ENCODE assay signal across 16 mouse cellular contexts in genomic region chr2:51938750-51939149, GRCm38 (mm10).
"Had no signal": no experiment of that assay in that cellular context is flagged by ENCODE, and none has a peak within 500 bp of the region (broad histone marks: within the 10 kb centered on the region; RNA-seq: fewer than 3 reads in every experiment).

No protein-coding gene starts in this region.

- H3K9ac ChIP-seq: midbrain, embryonic 12.5 days had no signal

- H3K9me3 ChIP-seq: limb, embryonic 10.5 days; midbrain, embryonic 12.5 days had no signal

- H3K27ac ChIP-seq: layer of hippocampus, adult 2 months; left cerebral cortex, adult 2 months; limb, embryonic 10.5 days; midbrain, embryonic 12.5 days had no signal

- H3K27me3 ChIP-seq: megakaryocyte, embryonic 14.5 days had no signal

- ATAC-seq: inflammation-experienced regulatory T-cells, adult 6 months; lung, postnatal 0 days; midbrain, embryonic 16.5 days had no signal

- DNase-seq: kidney, adult 18-20 months; kidney, postnatal 10 days; kidney, postnatal 4 days; lung, adult 2 months; lung, postnatal 36 days; right cerebral cortex, postnatal 14 days; thymus, adult 18-20 months; thymus, postnatal 25 days had no signal

- H3K4me2 ChIP-seq: midbrain, embryonic 12.5 days had no signal

- H3K4me3 ChIP-seq: layer of hippocampus, adult 2 months; left cerebral cortex, adult 2 months; limb, embryonic 10.5 days; megakaryocyte, embryonic 14.5 days; midbrain, embryonic 12.5 days had no signal

- H3K36me3 ChIP-seq: limb, embryonic 10.5 days; midbrain, embryonic 12.5 days had no signal
